Mouse (Mus musculus): ENCODE measurements around the gene Rundc3a. TPM values are rescaled to one million over a fixed set of nuclear protein-coding genes. Genes with fewer than 3 reads are reported as not detected.

Gene Rundc3a
- polyA plus RNA-seq, 2 experiments: 1.0 to 3.2 TPM

DNA sequence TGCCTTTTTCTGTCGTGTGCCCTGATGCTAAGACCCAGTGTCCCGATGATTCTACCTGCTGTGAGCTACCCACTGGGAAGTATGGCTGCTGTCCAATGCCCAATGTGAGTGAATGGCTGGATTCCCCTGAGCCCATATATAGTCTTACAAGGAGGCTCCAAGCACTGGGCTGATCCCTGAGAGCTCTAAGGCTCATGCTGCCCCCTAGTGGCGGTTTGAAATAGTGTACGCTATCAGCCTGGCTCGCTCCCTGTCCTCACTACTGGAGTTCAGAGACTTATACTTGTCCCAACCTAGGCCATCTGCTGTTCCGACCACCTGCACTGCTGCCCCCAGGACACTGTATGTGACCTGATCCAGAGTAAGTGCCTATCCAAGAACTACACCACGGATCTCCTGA, 41.2 kb downstream of the Rundc3a start:
- H3K27me3 ChIP-seq (ENCODE audit: control insufficient read depth, insufficient read depth, low read length): peaks cover 4% of the 10 kb centered on the region; the same call in 1 of the 2 replicates
- ATAC-seq (ENCODE audit: low FRiP score, low read depth) (peak; percentile 27; the same call in 1 of the 2 replicates), DNase-seq (ENCODE audit: low spot score) (peak; percentile 95)
- H3K9me3 ChIP-seq (ENCODE audit: control insufficient read depth, low read length): no peaks in the 10 kb centered on the region
- 13% methylated on average over 7 of the region's 7 CpGs for WGBS
- H3K4me2 ChIP-seq (replicated peaks; ENCODE audit: low read depth, low read length, severe bottlenecking): no peak overlapping the region
- H3K36me3 ChIP-seq (ENCODE audit: control insufficient read depth, insufficient read depth, low read length): peaks cover 61% of the 10 kb centered on the region
- no peak overlapping the region for H3K9ac ChIP-seq (ENCODE audit: low read depth, low read length, severe bottlenecking)
- no peak overlapping the region for H3K27ac ChIP-seq (replicated peaks; ENCODE audit: low read depth, low read length)
- no peak for TF ChIP-seq POLR2A (IDR thresholded peaks at IDR 0.05; ENCODE audit: borderline replicate concordance, extremely low read depth, insufficient read depth, insufficient read length)
- H3K4me1 ChIP-seq (ENCODE audit: control insufficient read depth, insufficient read depth, low read length): peaks cover 19% of the 10 kb centered on the region
- H3K4me3 ChIP-seq (replicated peaks; ENCODE audit: low read length): no peak overlapping the region

DNA sequence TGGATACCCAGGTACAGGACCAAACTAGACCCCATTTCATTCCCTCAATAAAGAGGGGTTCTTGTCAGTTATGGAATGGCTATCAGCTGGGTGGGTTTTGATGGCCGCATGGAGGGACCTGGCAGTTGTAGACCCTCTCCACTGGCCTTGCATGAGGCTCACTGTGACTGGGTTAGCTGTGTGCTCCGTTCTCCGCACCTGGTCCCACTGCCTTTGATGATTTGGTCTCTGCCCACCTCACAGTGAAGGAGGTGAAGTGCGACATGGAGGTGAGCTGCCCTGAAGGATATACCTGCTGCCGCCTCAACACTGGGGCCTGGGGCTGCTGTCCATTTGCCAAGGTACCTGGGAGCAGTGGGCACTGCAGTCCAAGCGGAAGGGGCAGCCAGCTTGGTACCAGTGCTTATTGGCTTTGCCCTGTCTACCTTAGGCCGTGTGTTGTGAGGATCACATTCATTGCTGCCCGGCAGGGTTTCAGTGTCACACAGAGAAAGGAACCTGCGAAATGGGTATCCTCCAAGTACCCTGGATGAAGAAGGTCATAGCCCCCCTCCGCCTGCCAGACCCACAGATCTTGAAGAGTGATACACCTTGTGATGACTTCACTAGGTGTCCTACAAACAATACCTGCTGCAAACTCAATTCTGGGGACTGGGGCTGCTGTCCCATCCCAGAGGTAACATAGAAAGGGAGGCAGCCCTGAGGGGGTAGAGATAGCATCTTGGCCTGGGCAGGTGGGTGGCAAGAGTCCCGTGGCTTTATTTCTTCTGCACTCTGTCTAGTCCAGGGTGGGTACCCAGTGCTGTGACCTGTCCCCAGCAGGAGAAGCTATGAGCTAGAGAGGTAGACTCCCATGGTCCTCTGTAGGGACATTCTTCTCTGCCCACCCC, 41.9 kb downstream of the Rundc3a start:
- H3K4me3 ChIP-seq (replicated peaks; ENCODE audit: low read length): no peak overlapping the region
- ATAC-seq (ENCODE audit: low FRiP score, low read depth): no peak

DNA sequence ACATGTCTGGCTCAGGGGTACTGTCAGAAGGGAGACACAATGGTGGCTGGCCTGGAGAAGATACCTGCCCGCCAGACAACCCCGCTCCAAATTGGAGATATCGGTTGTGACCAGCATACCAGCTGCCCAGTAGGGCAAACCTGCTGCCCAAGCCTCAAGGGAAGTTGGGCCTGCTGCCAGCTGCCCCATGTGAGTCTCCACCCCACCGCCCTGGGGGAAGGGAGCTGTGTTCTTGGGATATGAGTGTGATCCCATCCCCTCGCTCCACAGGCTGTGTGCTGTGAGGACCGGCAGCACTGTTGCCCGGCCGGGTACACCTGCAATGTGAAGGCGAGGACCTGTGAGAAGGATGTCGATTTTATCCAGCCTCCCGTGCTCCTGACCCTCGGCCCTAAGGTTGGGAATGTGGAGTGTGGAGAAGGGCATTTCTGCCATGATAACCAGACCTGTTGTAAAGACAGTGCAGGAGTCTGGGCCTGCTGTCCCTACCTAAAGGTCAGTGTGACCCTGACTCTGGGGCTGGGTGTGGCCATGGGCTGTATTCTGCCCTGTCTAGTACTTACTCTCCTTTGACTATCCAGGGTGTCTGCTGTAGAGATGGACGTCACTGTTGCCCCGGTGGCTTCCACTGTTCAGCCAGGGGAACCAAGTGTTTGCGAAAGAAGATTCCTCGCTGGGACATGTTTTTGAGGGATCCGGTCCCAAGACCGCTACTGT, 42.7 kb downstream of the Rundc3a start:
- Histone ChIP-seq H3K4me2 (replicated peaks; ENCODE audit: low read depth, low read length, severe bottlenecking) (no peak overlapping the region), H3K27me3 (ENCODE audit: control insufficient read depth, insufficient read depth, low read length) (peaks cover 4% of the 10 kb centered on the region; the same call in 1 of the 2 replicates), H3K9ac (ENCODE audit: low read depth, low read length, severe bottlenecking) (no peak overlapping the region), H3K4me1 (ENCODE audit: control insufficient read depth, insufficient read depth, low read length) (peaks cover 14% of the 10 kb centered on the region), H3K9me3 (ENCODE audit: control insufficient read depth, low read length) (no peaks in the 10 kb centered on the region), H3K36me3 (ENCODE audit: control insufficient read depth, insufficient read depth, low read length) (peaks cover 76% of the 10 kb centered on the region), H3K4me3 (replicated peaks; ENCODE audit: low read length) (no peak overlapping the region), H3K27ac (replicated peaks; ENCODE audit: low read depth, low read length) (no peak overlapping the region)
- 93% methylated on average over 17 of the region's 18 CpGs for WGBS
- TF ChIP-seq POLR2A (IDR thresholded peaks at IDR 0.05; ENCODE audit: borderline replicate concordance, extremely low read depth, insufficient read depth, insufficient read length): no peak
- DNase-seq (ENCODE audit: low spot score) (no peak), ATAC-seq (ENCODE audit: low FRiP score, low read depth) (no peak)

More for the DNA sequence above, 41.9 kb downstream of the Rundc3a start:
- peaks cover 4% of the 10 kb centered on the region; the same call in 1 of the 2 replicates for H3K27me3 ChIP-seq (ENCODE audit: control insufficient read depth, insufficient read depth, low read length)
- no peak overlapping the region for H3K4me2 ChIP-seq (replicated peaks; ENCODE audit: low read depth, low read length, severe bottlenecking)
- H3K9me3 ChIP-seq (ENCODE audit: control insufficient read depth, low read length): no peaks in the 10 kb centered on the region
- H3K9ac ChIP-seq (ENCODE audit: low read depth, low read length, severe bottlenecking): no peak overlapping the region
- no peak overlapping the region for H3K27ac ChIP-seq (replicated peaks; ENCODE audit: low read depth, low read length)
- H3K4me1 ChIP-seq (ENCODE audit: control insufficient read depth, insufficient read depth, low read length): peaks cover 14% of the 10 kb centered on the region
- WGBS: 91% methylated on average over 11 of the region's 11 CpGs
- H3K36me3 ChIP-seq (ENCODE audit: control insufficient read depth, insufficient read depth, low read length): peaks cover 68% of the 10 kb centered on the region
- DNase-seq (ENCODE audit: low spot score): no peak
- TF ChIP-seq POLR2A (IDR thresholded peaks at IDR 0.05; ENCODE audit: borderline replicate concordance, extremely low read depth, insufficient read depth, insufficient read length): no peak

DNA sequence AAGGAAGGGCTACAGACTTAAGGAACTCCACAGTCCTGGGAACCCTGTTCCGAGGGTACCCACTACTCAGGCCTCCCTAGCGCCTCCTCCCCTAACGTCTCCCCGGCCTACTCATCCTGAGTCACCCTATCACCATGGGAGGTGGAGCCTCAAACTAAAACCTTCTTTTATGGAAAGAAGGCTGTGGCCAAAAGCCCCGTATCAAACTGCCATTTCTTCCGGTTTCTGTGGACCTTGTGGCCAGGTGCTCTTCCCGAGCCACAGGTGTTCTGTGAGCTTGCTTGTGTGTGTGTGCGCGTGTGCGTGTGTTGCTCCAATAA, 43.2 kb downstream of the Rundc3a start:
- no peak overlapping the region for H3K9ac ChIP-seq (ENCODE audit: low read depth, low read length, severe bottlenecking)
- no peak for TF ChIP-seq POLR2A (IDR thresholded peaks at IDR 0.05; ENCODE audit: borderline replicate concordance, extremely low read depth, insufficient read depth, insufficient read length)
- H3K36me3 ChIP-seq (ENCODE audit: control insufficient read depth, insufficient read depth, low read length): peaks cover 81% of the 10 kb centered on the region

More for the DNA sequence above, 43.2 kb downstream of the Rundc3a start:
- H3K4me2 ChIP-seq (replicated peaks; ENCODE audit: low read depth, low read length, severe bottlenecking): no peak overlapping the region
- WGBS: 81% methylated on average over 10 of the region's 10 CpGs
- ATAC-seq (ENCODE audit: low FRiP score, low read depth) (no peak), DNase-seq (ENCODE audit: low spot score) (no peak)
- peaks cover 14% of the 10 kb centered on the region for H3K4me1 ChIP-seq (ENCODE audit: control insufficient read depth, insufficient read depth, low read length)
- peaks cover 4% of the 10 kb centered on the region; the same call in 1 of the 2 replicates for H3K27me3 ChIP-seq (ENCODE audit: control insufficient read depth, insufficient read depth, low read length)
- H3K9me3 ChIP-seq (ENCODE audit: control insufficient read depth, low read length): no peaks in the 10 kb centered on the region
- H3K4me3 ChIP-seq (replicated peaks; ENCODE audit: low read length): no peak overlapping the region
- no peak overlapping the region for H3K27ac ChIP-seq (replicated peaks; ENCODE audit: low read depth, low read length)

Data from limb, embryonic 14.5 days (tissue).